Mouse (Mus musculus): ENCODE data around the gene Slc41a3. TPM values are rescaled to one million over a fixed set of nuclear protein-coding genes. Genes with fewer than 3 reads are reported as not detected.

The Slc41a3 gene
- polyA plus RNA-seq, 1 experiment from 2014 or later, result 5.6 TPM

- DNase-seq (ENCODE audit: low spot score) (no peak), ATAC-seq (replicated peaks; ENCODE audit: low FRiP score, low read depth) (no peak)
- H3K4me1 ChIP-seq (replicated peaks; ENCODE audit: insufficient read depth, low read length), result 0 out of 2 replicates have a peak, but pooled peaks cover 1% of the 10 kb centered on the region
- H3K4me3 ChIP-seq (replicated peaks; ENCODE audit: low read depth, low read length), result no peak overlapping the region
- no peaks in the 10 kb centered on the region for H3K9me3 ChIP-seq (replicated peaks; ENCODE audit: low read length)
- no peaks in the 10 kb centered on the region for H3K27me3 ChIP-seq (ENCODE audit: insufficient read depth, low read length)
- no peak overlapping the region for H3K27ac ChIP-seq
- H3K9ac ChIP-seq (ENCODE audit: low read depth, low read length), result no peak overlapping the region
- H3K4me2 ChIP-seq (ENCODE audit: low read length), result no peak overlapping the region
- H3K36me3 ChIP-seq (ENCODE audit: insufficient read depth, low read length), result no peaks in the 10 kb centered on the region
- TF ChIP-seq CTCF (IDR thresholded peaks at IDR 0.05; ENCODE audit: low read depth), result no peak
- 76% methylated on average over 8 of the region's 8 CpGs for WGBS
Observed at GRCm38 (mm10) chr6:90613277-90613676, 8.8 kb downstream of the Slc41a3 start.

GRCm38 (mm10) chr6:90615362-90615761 lies 10.8 kb downstream of the Slc41a3 start:
- no peak for TF ChIP-seq CTCF (IDR thresholded peaks at IDR 0.05; ENCODE audit: low read depth)
- ATAC-seq (replicated peaks; ENCODE audit: low FRiP score, low read depth) (no peak), DNase-seq (ENCODE audit: low spot score) (no peak)
- Histone ChIP-seq H3K4me2 (ENCODE audit: low read length) (no peak overlapping the region), H3K27ac (no peak overlapping the region), H3K36me3 (ENCODE audit: insufficient read depth, low read length) (no peaks in the 10 kb centered on the region), H3K4me3 (replicated peaks; ENCODE audit: low read depth, low read length) (no peak overlapping the region), H3K9ac (ENCODE audit: low read depth, low read length) (no peak overlapping the region), H3K4me1 (replicated peaks; ENCODE audit: insufficient read depth, low read length) (peaks cover 18% of the 10 kb centered on the region), H3K9me3 (replicated peaks; ENCODE audit: low read length) (no peaks in the 10 kb centered on the region), H3K27me3 (ENCODE audit: insufficient read depth, low read length) (no peaks in the 10 kb centered on the region)
- WGBS, result 83% methylated on average over 7 of the region's 7 CpGs

DNA sequence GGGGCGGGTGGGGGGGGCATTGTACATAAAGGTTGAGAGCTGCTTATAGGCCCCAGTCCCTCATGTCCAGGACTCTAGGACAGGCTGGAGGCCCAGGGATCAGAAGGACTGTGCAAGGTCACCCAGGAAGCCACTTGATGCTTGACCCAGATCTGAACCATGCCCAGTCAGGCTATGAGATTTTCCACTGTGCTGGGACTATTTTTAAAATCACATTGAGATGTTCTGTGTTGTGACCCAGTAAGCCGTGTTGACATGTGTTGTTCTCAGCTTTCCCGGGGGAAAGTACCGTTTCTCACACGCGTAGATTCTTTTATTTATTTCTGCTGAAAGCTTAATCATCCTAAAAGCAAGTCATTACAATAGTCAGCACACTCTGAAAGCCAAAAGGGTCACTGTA lies 11.5 kb downstream of the Slc41a3 start:
- Histone ChIP-seq H3K9me3 (replicated peaks; ENCODE audit: low read length) (no peaks in the 10 kb centered on the region), H3K27me3 (ENCODE audit: insufficient read depth, low read length) (no peaks in the 10 kb centered on the region), H3K4me1 (replicated peaks; ENCODE audit: insufficient read depth, low read length) (peaks cover 18% of the 10 kb centered on the region), H3K4me2 (ENCODE audit: low read length) (no peak overlapping the region), H3K4me3 (replicated peaks; ENCODE audit: low read depth, low read length) (no peak overlapping the region), H3K9ac (ENCODE audit: low read depth, low read length) (no peak overlapping the region), H3K27ac (no peak overlapping the region), H3K36me3 (ENCODE audit: insufficient read depth, low read length) (no peaks in the 10 kb centered on the region)
- no peak for TF ChIP-seq CTCF (IDR thresholded peaks at IDR 0.05; ENCODE audit: low read depth)
- WGBS, result 68% methylated on average over 6 of the region's 6 CpGs
- no peak for DNase-seq (ENCODE audit: low spot score)
- no peak for ATAC-seq (replicated peaks; ENCODE audit: low FRiP score, low read depth)

DNA sequence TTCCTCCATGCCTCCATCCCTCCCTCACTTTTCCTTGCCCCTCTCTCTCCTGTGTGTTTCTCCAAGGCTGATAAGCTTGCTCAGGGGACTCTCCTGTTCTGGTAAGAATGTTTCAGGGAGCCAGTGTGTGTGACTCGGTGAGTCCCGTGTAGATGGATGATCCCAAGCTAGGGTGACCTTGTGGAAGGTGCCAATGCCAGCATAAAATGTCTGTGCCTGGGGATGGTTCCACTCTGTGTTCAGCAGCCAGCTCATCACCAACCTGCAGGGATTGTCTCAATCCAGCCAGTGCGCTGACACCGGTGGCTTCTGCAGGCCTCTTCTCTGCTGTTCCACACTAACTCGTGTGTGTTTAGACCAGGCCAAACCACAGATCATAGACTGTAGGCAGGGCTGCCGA lies 12.0 kb downstream of the Slc41a3 start:
- TF ChIP-seq CTCF (IDR thresholded peaks at IDR 0.05; ENCODE audit: low read depth), result no peak
- 86% methylated on average over 6 of the region's 6 CpGs for WGBS

DNA sequence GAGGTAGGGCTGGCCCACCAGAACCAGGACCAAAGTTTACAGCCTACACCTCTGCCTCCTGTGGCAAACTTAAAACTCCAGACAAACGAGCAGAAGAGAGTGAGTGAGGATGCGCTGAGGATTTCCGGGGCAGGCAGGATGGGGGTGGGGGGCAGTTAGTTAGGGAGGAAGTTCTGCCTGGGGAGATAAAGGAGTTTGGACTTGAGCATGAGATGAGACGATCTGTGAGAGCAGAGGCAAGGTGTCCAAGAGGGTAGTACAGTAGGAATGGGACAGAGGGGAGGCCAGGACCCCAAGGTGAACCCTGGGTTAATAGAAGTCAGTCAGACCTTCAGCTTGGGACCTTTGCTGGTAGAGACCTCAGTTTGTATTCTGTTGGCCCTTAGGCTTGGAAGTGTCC lies 13.7 kb downstream of the Slc41a3 start:
- Histone ChIP-seq H3K4me3 (replicated peaks; ENCODE audit: low read depth, low read length) (no peak overlapping the region), H3K4me2 (ENCODE audit: low read length) (no peak overlapping the region), H3K36me3 (ENCODE audit: insufficient read depth, low read length) (no peaks in the 10 kb centered on the region), H3K4me1 (replicated peaks; ENCODE audit: insufficient read depth, low read length) (peaks cover 21% of the 10 kb centered on the region), H3K9me3 (replicated peaks; ENCODE audit: low read length) (no peaks in the 10 kb centered on the region), H3K9ac (ENCODE audit: low read depth, low read length) (no peak overlapping the region), H3K27ac (no peak overlapping the region), H3K27me3 (ENCODE audit: insufficient read depth, low read length) (no peaks in the 10 kb centered on the region)
- ATAC-seq (replicated peaks; ENCODE audit: low FRiP score, low read depth) (no peak), DNase-seq (ENCODE audit: low spot score) (no peak)
- WGBS, result 72% methylated on average over 4 of the region's 4 CpGs
- no peak for TF ChIP-seq CTCF (IDR thresholded peaks at IDR 0.05; ENCODE audit: low read depth)

More for the DNA sequence above, 12.0 kb downstream of the Slc41a3 start:
- no peaks in the 10 kb centered on the region for H3K36me3 ChIP-seq (ENCODE audit: insufficient read depth, low read length)
- no peak overlapping the region for H3K9ac ChIP-seq (ENCODE audit: low read depth, low read length)
- H3K4me1 ChIP-seq (replicated peaks; ENCODE audit: insufficient read depth, low read length), result peaks cover 21% of the 10 kb centered on the region
- H3K27ac ChIP-seq, result no peak overlapping the region
- H3K27me3 ChIP-seq (ENCODE audit: insufficient read depth, low read length), result no peaks in the 10 kb centered on the region
- no peak overlapping the region for H3K4me2 ChIP-seq (ENCODE audit: low read length)
- no peak overlapping the region for H3K4me3 ChIP-seq (replicated peaks; ENCODE audit: low read depth, low read length)
- DNase-seq (ENCODE audit: low spot score) (no peak), ATAC-seq (replicated peaks; ENCODE audit: low FRiP score, low read depth) (no peak)
- H3K9me3 ChIP-seq (replicated peaks; ENCODE audit: low read length), result no peaks in the 10 kb centered on the region

DNA sequence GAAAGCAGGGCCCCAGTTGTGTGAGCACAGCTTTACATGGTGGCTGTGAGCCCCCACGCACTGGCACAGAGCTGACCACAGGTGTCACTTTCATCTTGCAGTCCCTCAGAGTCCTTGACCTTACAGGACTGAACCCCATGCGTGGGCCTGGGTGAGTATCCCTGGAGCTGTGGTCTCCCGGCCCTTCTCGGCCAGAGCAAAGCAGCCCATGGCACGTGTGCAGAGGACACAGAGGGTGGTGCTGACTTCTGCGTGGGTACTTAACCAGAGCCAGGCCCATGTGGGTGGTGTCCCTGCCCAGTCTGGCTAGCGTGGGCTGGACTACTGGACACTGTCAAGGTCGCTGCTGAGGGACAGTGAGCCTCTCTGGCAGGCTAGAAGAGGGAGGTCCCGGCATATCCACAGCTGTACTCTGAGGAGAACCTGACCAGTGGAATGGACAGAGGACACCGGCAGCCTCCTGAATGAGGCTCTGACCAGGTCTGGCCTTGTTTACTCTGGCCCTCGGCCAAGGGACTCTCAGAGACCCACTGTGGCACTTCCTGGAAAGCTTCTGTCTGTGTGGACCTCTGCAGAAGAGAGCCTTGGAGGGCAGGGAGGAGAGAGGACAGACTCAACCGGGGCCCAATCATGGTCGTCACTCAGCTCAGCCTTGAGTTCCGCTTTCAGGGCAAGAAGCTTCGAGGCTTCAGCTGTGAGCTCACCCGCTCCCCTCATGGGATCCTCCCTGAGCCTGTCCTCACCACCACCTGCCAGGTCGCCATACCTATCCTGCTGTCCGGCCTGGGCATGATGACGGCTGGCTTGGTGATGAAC lies 14.5 kb downstream of the Slc41a3 start:
- no peak overlapping the region for H3K4me3 ChIP-seq (replicated peaks; ENCODE audit: low read depth, low read length)
- no peaks in the 10 kb centered on the region for H3K27me3 ChIP-seq (ENCODE audit: insufficient read depth, low read length)
- no peak overlapping the region for H3K9ac ChIP-seq (ENCODE audit: low read depth, low read length)
- H3K4me1 ChIP-seq (replicated peaks; ENCODE audit: insufficient read depth, low read length), result peaks cover 21% of the 10 kb centered on the region
- H3K4me2 ChIP-seq (ENCODE audit: low read length), result no peak overlapping the region
- H3K9me3 ChIP-seq (replicated peaks; ENCODE audit: low read length), result no peaks in the 10 kb centered on the region
- ATAC-seq (replicated peaks; ENCODE audit: low FRiP score, low read depth) (peak; percentile 48), DNase-seq (ENCODE audit: low spot score) (peak; percentile 52)
- 39% methylated on average over 19 of the region's 19 CpGs for WGBS
- no peaks in the 10 kb centered on the region for H3K36me3 ChIP-seq (ENCODE audit: insufficient read depth, low read length)
- peak overlapping the region; percentile 36; the same call in 1 of the 2 replicates for H3K27ac ChIP-seq
- no peak for TF ChIP-seq CTCF (IDR thresholded peaks at IDR 0.05; ENCODE audit: low read depth)
